Mouse (Mus musculus) midbrain, embryonic 13.5 days (tissue): Measurements from ENCODE around the gene Nif3l1. TPM values are rescaled to one million over a fixed set of nuclear protein-coding genes. Genes with fewer than 3 reads are reported as not detected.

Experiments used
- ATAC-seq: fragments of 200-750 bp; cut with Nextera tagmentation; 2 replicates; pipeline ENCODE4 v1.8.0; 2017; ENCODE audit warnings: mild to moderate bottlenecking, moderate TSS enrichment, moderate library complexity
- H3K27ac ChIP-seq: fragments of 300-500 bp; sonication (generic); 2 replicates; pipeline ENCODE4 v1.5.1; 2015; ENCODE audit warnings: inconsistent platforms, mild to moderate bottlenecking, moderate library complexity
- H3K27me3 ChIP-seq: fragments of 300-500 bp; sonication (generic); 2 replicates; pipeline ENCODE4 v1.6.1; 2015; ENCODE audit warnings: mild to moderate bottlenecking, inconsistent platforms
- H3K36me3 ChIP-seq: fragments of 300-500 bp; sonication (generic); 2 replicates; pipeline ENCODE4 v1.6.1; 2015; ENCODE audit warnings: mild to moderate bottlenecking, inconsistent platforms
- H3K4me1 ChIP-seq: fragments of 300-500 bp; sonication (generic); replicated peaks from 2 replicates; pipeline ENCODE4 v1.6.1; 2015; ENCODE audit warnings: inconsistent platforms
- H3K4me2 ChIP-seq: fragments of 300-500 bp; sonication (generic); replicated peaks from 2 replicates; pipeline ENCODE4 v1.6.1; 2015; ENCODE audit warnings: moderate library complexity, mild to moderate bottlenecking, inconsistent platforms
- H3K4me3 ChIP-seq: fragments of 300-500 bp; sonication (generic); replicated peaks from 2 replicates; pipeline ENCODE4 v1.5.1; 2015; ENCODE audit warnings: mild to moderate bottlenecking, inconsistent platforms
- H3K9ac ChIP-seq: fragments of 300-500 bp; sonication (generic); replicated peaks from 2 replicates; pipeline ENCODE4 v1.6.1; 2015; ENCODE audit warnings: mild to moderate bottlenecking, inconsistent platforms
- H3K9me3 ChIP-seq: fragments of 300-500 bp; sonication (generic); 2 replicates; pipeline ENCODE4 v1.6.1; 2016; ENCODE audit warnings: mild to moderate bottlenecking, inconsistent platforms
- whole genome bisulfite sequencing: fragments of 180-500 bp; shearing (Covaris S2); methylation state at CpG from one replicate; pipeline ENCODE4 v1.1.7; 2015; 5-methylcytosine and 5-hydroxymethylcytosine counted together
- polyA plus RNA-seq: library from polyadenylated mRNA; unstranded; fragments of >200 nt; fragmentation: Nextera tagmentation; extraction: Ambion mirVana; gene quantifications from 2 replicates; pipeline ENCODE4 v1.2.1, GENCODE M21; 2015

The Nif3l1 gene
- polyA plus RNA-seq, 1 experiment from 2014 or later: 61.2 TPM

GRCm38 (mm10) chr1:58504577-58505254 is 59.8 kb downstream of the Nif3l1 start, which contains the start of gene Orc2:
Gene Orc2, minus strand, starts transcription at chr1:58505109.
- H3K9me3 ChIP-seq: peaks cover 19% of the 10 kb centered on the region
- H3K4me3 ChIP-seq: peak within 1 kb of the TSS; percentile 99
- H3K36me3 ChIP-seq: peaks cover 27% of the 10 kb centered on the region
- H3K9ac ChIP-seq: peak within 1 kb of the TSS; percentile 94
- ATAC-seq: peak; percentile 100
- peak within 1 kb of the TSS; percentile 83 for H3K4me2 ChIP-seq
- H3K27ac ChIP-seq: peak within 1 kb of the TSS; percentile 86
- peaks cover 20% of the 10 kb centered on the region for H3K4me1 ChIP-seq
- under 1% methylated on average over 64 of the region's 64 CpGs for WGBS
- no peaks in the 10 kb centered on the region for H3K27me3 ChIP-seq

GRCm38 (mm10) chr1:58507249-58507648 is 62.3 kb downstream of the Nif3l1 start:
- ATAC-seq: no peak
- Histone ChIP-seq H3K27ac (no peak overlapping the region), H3K4me3 (no peak overlapping the region), H3K9ac (no peak overlapping the region), H3K27me3 (no peaks in the 10 kb centered on the region), H3K4me1 (peaks cover 20% of the 10 kb centered on the region), H3K36me3 (peaks cover 17% of the 10 kb centered on the region), H3K4me2 (no peak overlapping the region), H3K9me3 (peaks cover 23% of the 10 kb centered on the region)
- 97% methylated on average over 3 of the region's 3 CpGs for WGBS

Other genes with a start within 250 kb of the Nif3l1 start
- 0.05 and 0.19 TPM in 2 replicates for gene Aox4, start 234.8 kb upstream of the Nif3l1 start, polyA plus RNA-seq
- gene Aox2, start 166.8 kb upstream of the Nif3l1 start, polyA plus RNA-seq: 0.05 TPM in 1 of 2 replicates, not detected in the other
- gene Bzw1, start 52.3 kb upstream of the Nif3l1 start, polyA plus RNA-seq: 406 and 428 TPM in 2 replicates
- gene Clk1, start 21.1 kb upstream of the Nif3l1 start, polyA plus RNA-seq: 171 and 194 TPM in 2 replicates
- 52.0 and 53.7 TPM in 2 replicates for gene Ppil3, start 335 bp downstream of the Nif3l1 start, polyA plus RNA-seq
- gene Orc2, start 60.0 kb downstream of the Nif3l1 start, polyA plus RNA-seq: 24.6 and 24.7 TPM in 2 replicates
- 11.0 and 13.9 TPM in 2 replicates for gene Fam126b, start 141.2 kb downstream of the Nif3l1 start, polyA plus RNA-seq
- gene Ndufb3, start 141.2 kb downstream of the Nif3l1 start, polyA plus RNA-seq: 196 and 203 TPM in 2 replicates